Mouse (Mus musculus) midbrain, embryonic 12.5 days (tissue): ENCODE measurements around the gene Abcd1. TPM values are rescaled to one million over a fixed set of nuclear protein-coding genes. Genes with fewer than 3 reads are reported as not detected.
A peak's percentile ranks its signal among the peaks of the same experiment; 100 is the strongest.

ENCODE experiments used
- ATAC-seq: fragments of 200-750 bp; cut with Nextera tagmentation; 2 replicates; pipeline ENCODE4 v1.8.0; 2017; ENCODE audit warnings: low read depth, moderate TSS enrichment, moderate library complexity; ENCODE audit not compliant: low FRiP score
- H3K27ac ChIP-seq: fragments of 300-500 bp; sonication (generic); replicated peaks from 2 replicates; pipeline ENCODE4 v1.5.1; 2016; ENCODE audit warnings: mild to moderate bottlenecking
- H3K27me3 ChIP-seq: fragments of 300-500 bp; sonication (generic); 2 replicates; pipeline ENCODE4 v1.6.1; 2016; ENCODE audit warnings: mild to moderate bottlenecking
- H3K36me3 ChIP-seq: fragments of 300-500 bp; sonication (generic); 2 replicates; pipeline ENCODE4 v1.6.1; 2016
- H3K4me1 ChIP-seq: fragments of 300-500 bp; sonication (generic); 2 replicates; pipeline ENCODE4 v1.6.1; 2016
- H3K4me2 ChIP-seq: fragments of 300-500 bp; sonication (generic); replicated peaks from 2 replicates; pipeline ENCODE4 v1.6.1; 2016; ENCODE audit warnings: mild to moderate bottlenecking, moderate library complexity
- H3K4me3 ChIP-seq: fragments of 300-500 bp; sonication (generic); 2 replicates; pipeline ENCODE4 v1.5.1; 2016; ENCODE audit warnings: mild to moderate bottlenecking
- H3K9ac ChIP-seq: fragments of 300-500 bp; sonication (generic); replicated peaks from 2 replicates; pipeline ENCODE4 v1.6.1; 2016; ENCODE audit warnings: mild to moderate bottlenecking, moderate library complexity
- H3K9me3 ChIP-seq: fragments of 300-500 bp; sonication (generic); 2 replicates; pipeline ENCODE4 v1.6.1; 2016; ENCODE audit warnings: mild to moderate bottlenecking
- whole genome bisulfite sequencing: fragments of 180-500 bp; shearing (Covaris S2); methylation state at CpG from one replicate; pipeline ENCODE4 v1.1.7; 2016; 5-methylcytosine and 5-hydroxymethylcytosine counted together
- polyA plus RNA-seq: library from polyadenylated mRNA; unstranded; fragments of >200 nt; fragmentation: Nextera tagmentation; extraction: Ambion mirVana; gene quantifications from 2 replicates; pipeline ENCODE4 v1.2.1, GENCODE M21; 2016

Gene Abcd1
- polyA plus RNA-seq, 1 experiment from 2014 or later, result 13.7 TPM

GRCm38 (mm10) chrX:73787225-73787558 is 70.8 kb downstream of the Abcd1 start:
- Histone ChIP-seq H3K27me3 (no peaks in the 10 kb centered on the region), H3K36me3 (peaks cover 11% of the 10 kb centered on the region; the same call in 1 of the 2 replicates), H3K9ac (peak overlapping the region; percentile 71), H3K4me2 (peak overlapping the region; percentile 64), H3K4me3 (peak overlapping the region; percentile 59), H3K9me3 (no peaks in the 10 kb centered on the region), H3K27ac (peak overlapping the region; percentile 67), H3K4me1 (peaks cover 14% of the 10 kb centered on the region; the same call in 1 of the 2 replicates)
- no peak for ATAC-seq
- WGBS, result 21% methylated on average over 18 of the region's 22 CpGs

Other genes starting within 250 kb of the Abcd1 start
- gene Bgn, start 233.0 kb upstream of the Abcd1 start, polyA plus RNA-seq, result 36.2 and 43.1 TPM in 2 replicates
- gene Atp2b3, start 213.5 kb upstream of the Abcd1 start, polyA plus RNA-seq, result 0.94 and 0.99 TPM in 2 replicates
- 3.9 and 4.1 TPM in 2 replicates for gene Dusp9, start 77.2 kb upstream of the Abcd1 start, polyA plus RNA-seq
- gene Pnck, start 56.5 kb upstream of the Abcd1 start, polyA plus RNA-seq, result 26.2 and 30.0 TPM in 2 replicates
- gene Slc6a8, start 43.4 kb upstream of the Abcd1 start, polyA plus RNA-seq, result 7.3 and 7.7 TPM in 2 replicates
- gene Bcap31, start 422 bp upstream of the Abcd1 start, polyA plus RNA-seq, result 117 and 119 TPM in 2 replicates
- gene Plxnb3, start 40.5 kb downstream of the Abcd1 start, polyA plus RNA-seq, result 0.11 and 0.16 TPM in 2 replicates
- gene Srpk3, start 57.8 kb downstream of the Abcd1 start, polyA plus RNA-seq, result 1.1 and 1.4 TPM in 2 replicates
- gene Idh3g, start 70.3 kb downstream of the Abcd1 start, polyA plus RNA-seq, result 166 and 169 TPM in 2 replicates
- 118 and 119 TPM in 2 replicates for gene Ssr4, start 70.4 kb downstream of the Abcd1 start, polyA plus RNA-seq
- 2.4 and 2.5 TPM in 2 replicates for gene Pdzd4, start 108.4 kb downstream of the Abcd1 start, polyA plus RNA-seq
- gene Avpr2, start 175.5 kb downstream of the Abcd1 start, polyA plus RNA-seq, result 0.30 and 0.34 TPM in 2 replicates
- gene L1cam, start 179.5 kb downstream of the Abcd1 start, polyA plus RNA-seq, result 34.9 and 42.6 TPM in 2 replicates
- gene Arhgap4, start 205.3 kb downstream of the Abcd1 start, polyA plus RNA-seq, result 2.6 and 2.8 TPM in 2 replicates
- gene Naa10, start 205.3 kb downstream of the Abcd1 start, polyA plus RNA-seq, result 119 and 123 TPM in 2 replicates
- 13.4 and 14.9 TPM in 2 replicates for gene Renbp, start 214.3 kb downstream of the Abcd1 start, polyA plus RNA-seq
- gene Hcfc1, start 249.8 kb downstream of the Abcd1 start, polyA plus RNA-seq, result 81.9 and 88.5 TPM in 2 replicates